Mouse (Mus musculus) thymus, adult 2 months (tissue): ENCODE results near the gene Mmp2.

Experiments
- CTCF ChIP-seq: fragments of 200-500 bp; IDR thresholded peaks from 2 replicates; pipeline ENCODE4 v1.5.1; 2012; ENCODE audit warnings: mild to moderate bottlenecking, control low read depth, low read length, moderate library complexity, borderline replicate concordance; ENCODE audit not compliant: control insufficient read depth, poor library complexity, insufficient read depth; ENCODE audit errors: extremely low read depth
- POLR2A ChIP-seq: fragments of 200-500 bp; IDR thresholded peaks from 2 replicates; pipeline ENCODE4 v1.6.1; 2012; ENCODE audit warnings: mild to moderate bottlenecking, low read length, control low read depth, moderate library complexity; ENCODE audit not compliant: control insufficient read depth, poor library complexity, insufficient read depth; ENCODE audit errors: extremely low read depth

DNA sequence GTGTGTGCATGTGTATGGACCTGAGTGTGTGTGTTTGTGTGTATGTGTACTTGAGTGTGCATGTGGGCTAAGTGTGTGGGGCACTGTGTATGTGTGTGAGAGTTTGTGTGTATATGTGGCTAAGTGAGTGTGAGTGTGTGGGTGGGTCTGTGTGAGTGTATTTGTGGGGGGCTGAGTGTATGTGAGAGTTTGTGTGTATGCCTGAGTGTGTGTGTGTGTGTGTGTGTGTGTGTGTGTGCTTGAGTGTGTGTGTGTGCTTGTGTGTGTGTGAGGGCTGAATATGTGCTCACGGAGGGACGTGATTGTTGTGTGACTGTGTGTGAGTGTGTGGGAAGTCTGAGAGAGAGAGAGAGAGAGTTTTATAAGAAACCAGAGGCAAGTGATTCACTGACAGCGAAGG is 24.3 kb downstream of the Mmp2 start:
- TF ChIP-seq CTCF (no peak), POLR2A (no peak)
